Comparison of ENCODE assay signal across 8 mouse cellular contexts in genomic region chr1:89860017-89860730, GRCm38 (mm10).
A peak's percentile ranks its signal among the peaks of the same experiment; 100 is the strongest.
DNase-seq lines count a peak whose midpoint lies in the region; ATAC-seq lines count a peak whose summit lies in the region.

No protein-coding gene starts in this region.

- H3K27me3 ChIP-seq in hindbrain, embryonic 11.5 days (ENCODE audit: control insufficient read depth, insufficient read depth, low read length) = no peaks in the 10 kb centered on the region
- no peaks in the 10 kb centered on the region for H3K27me3 ChIP-seq in midbrain, embryonic 11.5 days (ENCODE audit: control insufficient read depth, insufficient read depth, low read length)
- H3K27me3 ChIP-seq in liver, embryonic 12.5 days (replicated peaks) = no peaks in the 10 kb centered on the region

- no peaks in the 10 kb centered on the region for H3K36me3 ChIP-seq in hindbrain, embryonic 11.5 days (ENCODE audit: control insufficient read depth, insufficient read depth, low read length)
- peaks cover 2% of the 10 kb centered on the region; the same call in 1 of the 2 replicates for H3K36me3 ChIP-seq in midbrain, embryonic 11.5 days (ENCODE audit: control insufficient read depth, insufficient read depth, low read length)
- H3K36me3 ChIP-seq in liver, embryonic 12.5 days = no peaks in the 10 kb centered on the region

- DNase-seq in ovary, postnatal 14 days (ENCODE audit: low spot score) = peak; percentile 41
- DNase-seq in ovary, adult 18-20 months (ENCODE audit: low spot score) = no peak
- peak; percentile 41 for DNase-seq in embryo, embryonic 11 days
- peak; percentile 56 for DNase-seq in hindbrain, embryonic 11.5 days (ENCODE audit: low spot score)
- DNase-seq in midbrain, embryonic 11.5 days (ENCODE audit: low spot score, missing footprints) = no peak
- no peak for DNase-seq in layer of hippocampus, postnatal 25 days (ENCODE audit: extremely low spot score in 1 of 2, low spot score in 1 of 2)
- no peak for DNase-seq in yolk sac, embryonic 10.5 days (ENCODE audit: low spot score)

- no peak overlapping the region for H3K4me3 ChIP-seq in hindbrain, embryonic 11.5 days (ENCODE audit: low read depth, low read length)
- H3K4me3 ChIP-seq in midbrain, embryonic 11.5 days (ENCODE audit: low read depth, low read length) = no peak overlapping the region
- H3K4me3 ChIP-seq in liver, embryonic 12.5 days = no peak overlapping the region

- H3K27ac ChIP-seq in hindbrain, embryonic 11.5 days (ENCODE audit: low read depth, low read length) = no peak overlapping the region
- H3K27ac ChIP-seq in midbrain, embryonic 11.5 days (ENCODE audit: low read depth, low read length) = no peak overlapping the region
- H3K27ac ChIP-seq in liver, embryonic 12.5 days = no peak overlapping the region

- H3K4me2 ChIP-seq in hindbrain, embryonic 11.5 days (replicated peaks; ENCODE audit: low read depth, low read length) = no peak overlapping the region
- no peak overlapping the region for H3K4me2 ChIP-seq in midbrain, embryonic 11.5 days
- no peak overlapping the region for H3K4me2 ChIP-seq in liver, embryonic 12.5 days

- WGBS in hindbrain, embryonic 11.5 days = 32% methylated on average over 2 of the region's 2 CpGs
- WGBS in midbrain, embryonic 11.5 days = 34% methylated on average over 2 of the region's 2 CpGs
- WGBS in liver, embryonic 12.5 days (ENCODE audit: insufficient replicate concordance) = 47% methylated on average over 2 of the region's 2 CpGs

- H3K4me1 ChIP-seq in hindbrain, embryonic 11.5 days (replicated peaks; ENCODE audit: control insufficient read depth, insufficient read depth, low read length) = no peaks in the 10 kb centered on the region
- peaks cover 11% of the 10 kb centered on the region for H3K4me1 ChIP-seq in midbrain, embryonic 11.5 days (ENCODE audit: control insufficient read depth, insufficient read depth, low read length)
- H3K4me1 ChIP-seq in liver, embryonic 12.5 days = no peaks in the 10 kb centered on the region

- no peak overlapping the region for H3K9ac ChIP-seq in hindbrain, embryonic 11.5 days (ENCODE audit: low read depth, low read length)
- H3K9ac ChIP-seq in midbrain, embryonic 11.5 days (ENCODE audit: low read length) = peak overlapping the region; percentile 9; the same call in 1 of the 2 replicates
- no peak overlapping the region for H3K9ac ChIP-seq in liver, embryonic 12.5 days

- ATAC-seq in hindbrain, embryonic 11.5 days (ENCODE audit: low FRiP score) = 0 out of 2 replicates have a peak, but pooled peaks have one; percentile 56
- ATAC-seq in midbrain, embryonic 11.5 days (ENCODE audit: low FRiP score) = peak; percentile 74; the same call in 1 of the 2 replicates
- ATAC-seq in liver, embryonic 12.5 days = no peak

- H3K9me3 ChIP-seq in hindbrain, embryonic 11.5 days (ENCODE audit: control insufficient read depth, low read length) = no peaks in the 10 kb centered on the region
- H3K9me3 ChIP-seq in midbrain, embryonic 11.5 days (ENCODE audit: control insufficient read depth, low read length) = no peaks in the 10 kb centered on the region
- no peaks in the 10 kb centered on the region for H3K9me3 ChIP-seq in liver, embryonic 12.5 days (replicated peaks)

Comparison
In these comparisons a context has a peak if more than half of its experiments do, and no peak if none do; other contexts are left out.
1. DNase-seq: peak in ovary, postnatal 14 days (single experiment), embryo, embryonic 11 days (single experiment) and hindbrain, embryonic 11.5 days (single experiment); none in ovary, adult 18-20 months (single experiment), midbrain, embryonic 11.5 days (single experiment), layer of hippocampus, postnatal 25 days (0 of 2) and yolk sac, embryonic 10.5 days (single experiment).